Mouse (Mus musculus): ENCODE data around the gene Thra. TPM values are rescaled to one million over a fixed set of nuclear protein-coding genes. Genes with fewer than 3 reads are reported as not detected.

Gene Thra
- polyA plus RNA-seq, 1 experiment from 2014 or later = 37.8 TPM

GRCm38 (mm10) chr11:98754621-98755181 is 14.3 kb downstream of the Thra start:
- Histone ChIP-seq H3K36me3 (ENCODE audit: control insufficient read depth, insufficient read depth, low read length) (peaks cover 5% of the 10 kb centered on the region; the same call in 1 of the 2 replicates), H3K4me2 (ENCODE audit: low read depth, low read length) (no peak overlapping the region), H3K27me3 (ENCODE audit: control insufficient read depth, insufficient read depth, low read length) (no peaks in the 10 kb centered on the region), H3K4me3 (replicated peaks; ENCODE audit: low read length) (no peak overlapping the region), H3K4me1 (ENCODE audit: control insufficient read depth, insufficient read depth, low read length) (peaks cover 51% of the 10 kb centered on the region), H3K27ac (ENCODE audit: low read length) (peak overlapping the region; percentile 78), H3K9ac (ENCODE audit: low read length) (no peak overlapping the region), H3K9me3 (replicated peaks; ENCODE audit: control insufficient read depth, low read length) (no peaks in the 10 kb centered on the region)
- ATAC-seq (ENCODE audit: insufficient read depth, low FRiP score) = no peak
- 24% methylated on average over 7 of the region's 7 CpGs for WGBS

GRCm38 (mm10) chr11:98755726-98756380 is 15.4 kb downstream of the Thra start:
- H3K4me2 ChIP-seq (ENCODE audit: low read depth, low read length) = no peak overlapping the region

GRCm38 (mm10) chr11:98756711-98757110 is 16.3 kb downstream of the Thra start:
- no peak for ATAC-seq (ENCODE audit: insufficient read depth, low FRiP score)

More at GRCm38 (mm10) chr11:98755726-98756380, 15.4 kb downstream of the Thra start:
- Histone ChIP-seq H3K9me3 (replicated peaks; ENCODE audit: control insufficient read depth, low read length) (no peaks in the 10 kb centered on the region), H3K27ac (ENCODE audit: low read length) (no peak overlapping the region), H3K36me3 (ENCODE audit: control insufficient read depth, insufficient read depth, low read length) (peaks cover 11% of the 10 kb centered on the region), H3K4me3 (replicated peaks; ENCODE audit: low read length) (no peak overlapping the region), H3K27me3 (ENCODE audit: control insufficient read depth, insufficient read depth, low read length) (no peaks in the 10 kb centered on the region), H3K4me1 (ENCODE audit: control insufficient read depth, insufficient read depth, low read length) (peaks cover 40% of the 10 kb centered on the region), H3K9ac (ENCODE audit: low read length) (no peak overlapping the region)
- ATAC-seq (ENCODE audit: insufficient read depth, low FRiP score) = no peak
- 89% methylated on average over 6 of the region's 6 CpGs for WGBS

GRCm38 (mm10) chr11:98761939-98762338 is 21.5 kb downstream of the Thra start:
- no peak overlapping the region for H3K4me3 ChIP-seq (replicated peaks; ENCODE audit: low read length)
- H3K36me3 ChIP-seq (ENCODE audit: control insufficient read depth, insufficient read depth, low read length) = peaks cover 29% of the 10 kb centered on the region
- H3K9me3 ChIP-seq (replicated peaks; ENCODE audit: control insufficient read depth, low read length) = no peaks in the 10 kb centered on the region
- H3K27me3 ChIP-seq (ENCODE audit: control insufficient read depth, insufficient read depth, low read length) = no peaks in the 10 kb centered on the region
- no peak overlapping the region for H3K4me2 ChIP-seq (ENCODE audit: low read depth, low read length)
- H3K9ac ChIP-seq (ENCODE audit: low read length) = no peak overlapping the region
- ATAC-seq (ENCODE audit: insufficient read depth, low FRiP score) = no peak
- peaks cover 28% of the 10 kb centered on the region for H3K4me1 ChIP-seq (ENCODE audit: control insufficient read depth, insufficient read depth, low read length)
- WGBS = 91% methylated on average over 4 of the region's 4 CpGs
- no peak overlapping the region for H3K27ac ChIP-seq (ENCODE audit: low read length)

More at GRCm38 (mm10) chr11:98756711-98757110, 16.3 kb downstream of the Thra start:
- no peak overlapping the region for H3K9ac ChIP-seq (ENCODE audit: low read length)
- H3K27ac ChIP-seq (ENCODE audit: low read length) = no peak overlapping the region
- no peak overlapping the region for H3K4me3 ChIP-seq (replicated peaks; ENCODE audit: low read length)
- H3K4me2 ChIP-seq (ENCODE audit: low read depth, low read length) = no peak overlapping the region
- 75% methylated on average over 12 of the region's 12 CpGs for WGBS
- H3K9me3 ChIP-seq (replicated peaks; ENCODE audit: control insufficient read depth, low read length) = no peaks in the 10 kb centered on the region
- peaks cover 31% of the 10 kb centered on the region for H3K4me1 ChIP-seq (ENCODE audit: control insufficient read depth, insufficient read depth, low read length)
- H3K36me3 ChIP-seq (ENCODE audit: control insufficient read depth, insufficient read depth, low read length) = peaks cover 17% of the 10 kb centered on the region
- no peaks in the 10 kb centered on the region for H3K27me3 ChIP-seq (ENCODE audit: control insufficient read depth, insufficient read depth, low read length)

GRCm38 (mm10) chr11:98762756-98763501 is 22.5 kb downstream of the Thra start:
- WGBS = 61% methylated on average over 17 of the region's 17 CpGs
- Histone ChIP-seq H3K4me1 (ENCODE audit: control insufficient read depth, insufficient read depth, low read length) (peaks cover 38% of the 10 kb centered on the region), H3K9me3 (replicated peaks; ENCODE audit: control insufficient read depth, low read length) (no peaks in the 10 kb centered on the region), H3K27me3 (ENCODE audit: control insufficient read depth, insufficient read depth, low read length) (no peaks in the 10 kb centered on the region), H3K9ac (ENCODE audit: low read length) (0 out of 2 replicates have a peak overlapping the region, but pooled peaks have one; percentile 39), H3K4me3 (replicated peaks; ENCODE audit: low read length) (no peak overlapping the region), H3K27ac (ENCODE audit: low read length) (peak overlapping the region; percentile 82), H3K4me2 (ENCODE audit: low read depth, low read length) (no peak overlapping the region), H3K36me3 (ENCODE audit: control insufficient read depth, insufficient read depth, low read length) (peaks cover 29% of the 10 kb centered on the region)
- peak; percentile 74 for ATAC-seq (ENCODE audit: insufficient read depth, low FRiP score)

GRCm38 (mm10) chr11:98763502-98763861 is 23.0 kb downstream of the Thra start:
- no peak for ATAC-seq (ENCODE audit: insufficient read depth, low FRiP score)
- 76% methylated on average over 8 of the region's 8 CpGs for WGBS
- Histone ChIP-seq H3K27me3 (ENCODE audit: control insufficient read depth, insufficient read depth, low read length) (no peaks in the 10 kb centered on the region), H3K9ac (ENCODE audit: low read length) (peak overlapping the region; percentile 16; the same call in 1 of the 2 replicates), H3K36me3 (ENCODE audit: control insufficient read depth, insufficient read depth, low read length) (peaks cover 26% of the 10 kb centered on the region), H3K4me2 (ENCODE audit: low read depth, low read length) (no peak overlapping the region), H3K27ac (ENCODE audit: low read length) (peak overlapping the region; percentile 82), H3K4me1 (ENCODE audit: control insufficient read depth, insufficient read depth, low read length) (peaks cover 44% of the 10 kb centered on the region), H3K4me3 (replicated peaks; ENCODE audit: low read length) (no peak overlapping the region), H3K9me3 (replicated peaks; ENCODE audit: control insufficient read depth, low read length) (no peaks in the 10 kb centered on the region)

GRCm38 (mm10) chr11:98764091-98764490 is 23.7 kb downstream of the Thra start:
- ATAC-seq (ENCODE audit: insufficient read depth, low FRiP score) = no peak
- no peaks in the 10 kb centered on the region for H3K9me3 ChIP-seq (replicated peaks; ENCODE audit: control insufficient read depth, low read length)
- peak overlapping the region; percentile 82; the same call in 1 of the 2 replicates for H3K27ac ChIP-seq (ENCODE audit: low read length)
- peaks cover 24% of the 10 kb centered on the region for H3K36me3 ChIP-seq (ENCODE audit: control insufficient read depth, insufficient read depth, low read length)
- no peak overlapping the region for H3K4me3 ChIP-seq (replicated peaks; ENCODE audit: low read length)
- no peaks in the 10 kb centered on the region for H3K27me3 ChIP-seq (ENCODE audit: control insufficient read depth, insufficient read depth, low read length)
- H3K9ac ChIP-seq (ENCODE audit: low read length) = peak overlapping the region; percentile 16; the same call in 1 of the 2 replicates
- H3K4me1 ChIP-seq (ENCODE audit: control insufficient read depth, insufficient read depth, low read length) = peaks cover 50% of the 10 kb centered on the region
- 79% methylated on average over 18 of the region's 18 CpGs for WGBS
- H3K4me2 ChIP-seq (ENCODE audit: low read depth, low read length) = no peak overlapping the region

- no peaks in the 10 kb centered on the region for H3K27me3 ChIP-seq (ENCODE audit: control insufficient read depth, insufficient read depth, low read length)
- no peak for ATAC-seq (ENCODE audit: insufficient read depth, low FRiP score)
Observed at GRCm38 (mm10) chr11:98764746-98765145, 24.3 kb downstream of the Thra start.

More at GRCm38 (mm10) chr11:98764746-98765145, 24.3 kb downstream of the Thra start:
- H3K36me3 ChIP-seq (ENCODE audit: control insufficient read depth, insufficient read depth, low read length) = peaks cover 27% of the 10 kb centered on the region
- H3K9ac ChIP-seq (ENCODE audit: low read length) = no peak overlapping the region
- H3K4me3 ChIP-seq (replicated peaks; ENCODE audit: low read length) = no peak overlapping the region
- H3K9me3 ChIP-seq (replicated peaks; ENCODE audit: control insufficient read depth, low read length) = no peaks in the 10 kb centered on the region
- H3K4me1 ChIP-seq (ENCODE audit: control insufficient read depth, insufficient read depth, low read length) = peaks cover 50% of the 10 kb centered on the region
- no peak overlapping the region for H3K4me2 ChIP-seq (ENCODE audit: low read depth, low read length)
- no peak overlapping the region; the same call in 1 of the 2 replicates for H3K27ac ChIP-seq (ENCODE audit: low read length)

Data from stomach, embryonic 16.5 days (tissue).